Mouse (Mus musculus) ES-Bruce4 (cell line): ENCODE data around the gene Lama4. TPM values are rescaled to one million over a fixed set of nuclear protein-coding genes. Genes with fewer than 3 reads are reported as not detected.

Source experiments
- H3K27ac ChIP-seq: 2 replicates; pipeline ENCODE4 v1.5.1; 2012; ENCODE audit warnings: low read length, inconsistent platforms; ENCODE audit not compliant: insufficient read depth
- H3K27me3 ChIP-seq: 2 replicates; pipeline ENCODE4 v1.6.1; 2012; ENCODE audit warnings: mild to moderate bottlenecking, low read length, inconsistent platforms; ENCODE audit not compliant: control insufficient read depth, poor library complexity, insufficient read depth, severe bottlenecking
- H3K36me3 ChIP-seq: 2 replicates; pipeline ENCODE4 v1.6.1; 2012; ENCODE audit warnings: inconsistent platforms, mild to moderate bottlenecking, low read length, moderate library complexity; ENCODE audit not compliant: control insufficient read depth, poor library complexity, insufficient read depth, severe bottlenecking
- H3K4me1 ChIP-seq: one replicate; pipeline ENCODE4 v1.8.1; 2011; ENCODE audit warnings: low read length; ENCODE audit not compliant: control insufficient read depth, insufficient read depth
- H3K4me3 ChIP-seq: 2 replicates; pipeline ENCODE4 v1.5.1; 2011; ENCODE audit warnings: low read depth, mild to moderate bottlenecking, low read length
- H3K9ac ChIP-seq: 2 replicates; pipeline ENCODE4 v1.6.1; 2012; ENCODE audit warnings: low read depth, mild to moderate bottlenecking, inconsistent platforms; ENCODE audit not compliant: poor library complexity, severe bottlenecking
- H3K9me3 ChIP-seq: replicated peaks from 2 replicates; pipeline ENCODE4 v1.6.1; 2012; ENCODE audit warnings: mild to moderate bottlenecking, low read length, inconsistent platforms; ENCODE audit not compliant: control insufficient read depth, poor library complexity, insufficient read depth, severe bottlenecking
- CTCF ChIP-seq: IDR thresholded peaks from one replicate; pipeline ENCODE4 v1.8.1; 2011; ENCODE audit warnings: low read depth, low read length
- EP300 ChIP-seq: IDR thresholded peaks from 2 replicates; pipeline ENCODE4 v1.6.1; 2011; ENCODE audit warnings: low read depth, low read length; ENCODE audit not compliant: insufficient read depth
- POLR2A ChIP-seq: IDR thresholded peaks from one replicate; pipeline ENCODE4 v1.8.1; 2011; ENCODE audit warnings: low read length; ENCODE audit not compliant: insufficient read depth
- polyA plus RNA-seq: library from polyadenylated mRNA; stranded (reverse); fragments of >200 nt; gene quantifications from 2 replicates; pipeline ENCODE4 v1.2.4, GENCODE M21; 2011; ENCODE audit warnings: low read depth; ENCODE audit not compliant: missing spikeins, insufficient read depth, insufficient read length

The Lama4 gene
- polyA plus RNA-seq, 1 experiment = 1.7 TPM

GRCm38 (mm10) chr10:39108837-39109488 is 143.6 kb downstream of the Lama4 start:
- no peaks in the 10 kb centered on the region for H3K27me3 ChIP-seq
- H3K4me3 ChIP-seq = no peak overlapping the region
- no peaks in the 10 kb centered on the region for H3K4me1 ChIP-seq
- H3K27ac ChIP-seq = no peak overlapping the region
- no peaks in the 10 kb centered on the region for H3K9me3 ChIP-seq
- H3K36me3 ChIP-seq = no peaks in the 10 kb centered on the region
- no peak overlapping the region for H3K9ac ChIP-seq
- TF ChIP-seq CTCF (no peak), EP300 (no peak), POLR2A (no peak)

- H3K4me3 ChIP-seq = no peak overlapping the region
- H3K27me3 ChIP-seq = no peaks in the 10 kb centered on the region
- TF ChIP-seq EP300 (no peak), CTCF (no peak), POLR2A (no peak)
- no peaks in the 10 kb centered on the region for H3K36me3 ChIP-seq
- no peak overlapping the region for H3K27ac ChIP-seq
- no peak overlapping the region for H3K9ac ChIP-seq
- no peaks in the 10 kb centered on the region for H3K4me1 ChIP-seq
- no peaks in the 10 kb centered on the region for H3K9me3 ChIP-seq
These were observed 144.2 kb downstream of the Lama4 start for GRCm38 (mm10) chr10:39109489-39109874.

GRCm38 (mm10) chr10:39121412-39121811 is 156.1 kb downstream of the Lama4 start:
- Histone ChIP-seq H3K4me1 (no peaks in the 10 kb centered on the region), H3K9me3 (no peaks in the 10 kb centered on the region), H3K27me3 (no peaks in the 10 kb centered on the region), H3K4me3 (no peak overlapping the region), H3K27ac (no peak overlapping the region), H3K36me3 (no peaks in the 10 kb centered on the region), H3K9ac (no peak overlapping the region)
- TF ChIP-seq CTCF (no peak), POLR2A (no peak), EP300 (no peak)

GRCm38 (mm10) chr10:39133462-39134310 is 168.4 kb downstream of the Lama4 start, which contains the start of the genes Fam229b and Tube1:
Gene Fam229b (minus strand): TSS chr10:39133914.
Gene Tube1 (plus strand): TSS chr10:39133976.
- TF ChIP-seq POLR2A = peak; percentile 77
- no peak for TF ChIP-seq CTCF
- TF ChIP-seq EP300 = 0 out of 2 replicates have a peak, but pooled peaks have one; percentile 43
- peak within 1 kb of the TSS; percentile 38 for H3K9ac ChIP-seq
- no peaks in the 10 kb centered on the region for H3K4me1 ChIP-seq
- H3K9me3 ChIP-seq = no peaks in the 10 kb centered on the region
- H3K36me3 ChIP-seq = no peaks in the 10 kb centered on the region; the same call in none of the 2 replicates
- H3K27me3 ChIP-seq = no peaks in the 10 kb centered on the region
- H3K27ac ChIP-seq = no peak within 1 kb of the TSS
- peak within 1 kb of the TSS; percentile 68 for H3K4me3 ChIP-seq

GRCm38 (mm10) chr10:39137766-39138165 is 172.5 kb downstream of the Lama4 start:
- Histone ChIP-seq H3K4me1 (no peaks in the 10 kb centered on the region), H3K27me3 (no peaks in the 10 kb centered on the region), H3K4me3 (no peak overlapping the region), H3K27ac (no peak overlapping the region), H3K9ac (no peak overlapping the region), H3K9me3 (peaks cover 10% of the 10 kb centered on the region), H3K36me3 (peaks cover 15% of the 10 kb centered on the region)
- TF ChIP-seq EP300 (no peak), CTCF (no peak), POLR2A (no peak)

- peaks cover 10% of the 10 kb centered on the region for H3K9me3 ChIP-seq
- no peak for TF ChIP-seq CTCF
- TF ChIP-seq EP300 = no peak
- TF ChIP-seq POLR2A = no peak
- H3K27ac ChIP-seq = no peak overlapping the region
- H3K4me1 ChIP-seq = no peaks in the 10 kb centered on the region
- peaks cover 18% of the 10 kb centered on the region for H3K36me3 ChIP-seq
- no peak overlapping the region for H3K4me3 ChIP-seq
- H3K9ac ChIP-seq = no peak overlapping the region
- H3K27me3 ChIP-seq = no peaks in the 10 kb centered on the region
These were observed 173.4 kb downstream of the Lama4 start for GRCm38 (mm10) chr10:39138761-39139160.
